Mouse (Mus musculus) neural tube, embryonic 10.5 days (tissue): Measurements from ENCODE around the gene Lpcat2.

ENCODE experiments used
- DNase-seq: peaks from one replicate; pipeline ENCODE4 v3.0.0-alpha.2; 2017; ENCODE audit warnings: low spot score; ENCODE audit errors: extremely low spot score

The Lpcat2 gene

GRCm38 (mm10) chr8:92908448-92908847 lies 53.3 kb downstream of the Lpcat2 start:
- DNase-seq, result no peak

- no peak for DNase-seq
These were observed 56.3 kb downstream of the Lpcat2 start for GRCm38 (mm10) chr8:92911477-92911876.

GRCm38 (mm10) chr8:92913396-92913795 lies 58.3 kb downstream of the Lpcat2 start:
- no peak for DNase-seq

- DNase-seq, result no peak
These were observed 60.9 kb downstream of the Lpcat2 start for GRCm38 (mm10) chr8:92916082-92916481.

- DNase-seq, result no peak
These were observed 66.6 kb downstream of the Lpcat2 start for GRCm38 (mm10) chr8:92921768-92922167.

GRCm38 (mm10) chr8:92928986-92929385 lies 73.8 kb downstream of the Lpcat2 start:
- DNase-seq, result no peak

GRCm38 (mm10) chr8:92938056-92938455 lies 82.9 kb downstream of the Lpcat2 start:
- DNase-seq, result no peak

- DNase-seq, result no peak
These were observed 93.9 kb downstream of the Lpcat2 start for GRCm38 (mm10) chr8:92949071-92949470.

GRCm38 (mm10) chr8:92950639-92951371 lies 95.7 kb downstream of the Lpcat2 start:
- DNase-seq, result no peak

GRCm38 (mm10) chr8:92954044-92954443 lies 98.9 kb downstream of the Lpcat2 start:
- DNase-seq, result no peak

GRCm38 (mm10) chr8:92959779-92960178 lies 104.6 kb downstream of the Lpcat2 start, which contains the start of gene Slc6a2:
Gene Slc6a2, plus strand, starts transcription at chr8:92960079.
- no peak for DNase-seq

- peak; percentile 28 for DNase-seq
These were observed 105.3 kb downstream of the Lpcat2 start for GRCm38 (mm10) chr8:92960451-92960911.

- no peak for DNase-seq
These were observed 105.9 kb downstream of the Lpcat2 start for GRCm38 (mm10) chr8:92961088-92961487.

GRCm38 (mm10) chr8:92964556-92964955 lies 109.4 kb downstream of the Lpcat2 start:
- DNase-seq, result no peak
